Mouse (Mus musculus): ENCODE data around the gene Krtap3-1. TPM values are rescaled to one million over a fixed set of nuclear protein-coding genes. Genes with fewer than 3 reads are reported as not detected.

Gene Krtap3-1
- polyA plus RNA-seq, 1 experiment from 2014 or later: not detected

DNA sequence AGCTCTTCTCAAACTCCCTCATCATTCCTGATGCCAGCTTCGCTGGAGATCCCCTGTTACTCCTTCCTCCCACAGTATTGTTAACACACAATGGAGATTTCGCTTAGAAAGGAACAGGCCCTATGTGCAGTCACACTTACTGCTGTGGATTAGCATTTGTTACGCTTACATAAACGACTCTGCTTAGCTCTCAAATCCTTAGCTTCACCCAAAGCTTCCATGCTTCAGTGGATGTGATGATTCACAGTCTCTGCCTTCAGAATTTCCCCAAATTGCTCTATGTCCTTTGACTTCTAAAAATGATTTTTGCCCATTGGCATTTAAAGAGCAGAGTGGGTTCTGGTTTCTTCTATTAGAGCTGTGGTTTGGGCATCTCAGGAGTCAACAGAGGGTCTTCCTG lies 6.7 kb upstream of the Krtap3-1 start:
- H3K4me1 ChIP-seq (replicated peaks): peaks cover 4% of the 10 kb centered on the region; the same call in 1 of the 2 replicates
- no peak overlapping the region for H3K27ac ChIP-seq
- 42% methylated on average over 4 of the region's 4 CpGs for WGBS
- no peaks in the 10 kb centered on the region for H3K27me3 ChIP-seq (ENCODE audit: insufficient read depth, poor library complexity, severe bottlenecking)
- DNase-seq (ENCODE audit: low spot score): no peak
- no peaks in the 10 kb centered on the region for H3K36me3 ChIP-seq
- no peaks in the 10 kb centered on the region for H3K9me3 ChIP-seq
- H3K4me3 ChIP-seq: no peak overlapping the region

DNA sequence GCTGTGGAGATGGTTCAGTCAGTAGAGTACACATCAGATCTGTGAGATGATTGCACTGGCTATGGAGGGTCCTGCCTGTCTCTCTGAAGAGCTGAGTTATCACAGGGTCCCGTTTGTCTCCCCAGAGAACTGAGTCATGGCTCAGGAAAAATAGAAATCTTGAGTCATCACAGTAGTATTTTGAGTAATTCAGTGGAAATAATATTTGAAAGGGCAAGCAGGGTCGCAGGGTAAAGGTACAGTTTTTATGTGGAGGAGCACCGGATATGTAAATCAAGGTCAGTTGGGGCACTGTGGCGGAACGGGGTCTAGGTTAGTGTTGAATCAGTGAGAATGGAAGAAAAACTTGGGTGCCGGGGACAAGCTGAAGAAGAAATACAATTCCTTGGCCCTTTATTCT lies 3.9 kb downstream of the Krtap3-1 start:
- no peaks in the 10 kb centered on the region for H3K27me3 ChIP-seq (ENCODE audit: insufficient read depth, poor library complexity, severe bottlenecking)

DNA sequence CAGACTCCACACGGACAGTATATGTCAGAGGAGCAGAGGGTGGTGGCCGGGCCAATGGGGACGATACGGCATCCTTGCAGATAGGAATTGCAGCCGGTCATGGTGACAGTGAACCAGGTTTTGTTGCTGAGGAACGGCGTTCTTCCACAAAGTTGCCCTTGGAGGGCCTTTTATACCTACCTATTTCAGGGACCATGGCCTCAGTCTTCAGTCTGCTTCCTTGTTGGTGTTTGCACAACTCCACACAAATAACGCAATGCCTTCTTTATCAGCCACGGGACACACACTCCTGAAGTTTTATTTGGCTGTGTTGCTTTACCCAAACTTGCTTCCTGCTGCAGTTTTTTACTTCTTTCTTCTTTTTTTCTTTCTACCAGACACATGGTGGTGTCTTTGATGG lies 7.1 kb downstream of the Krtap3-1 start, which contains the start of gene Gm11939:
Gene Gm11939, minus strand, starts transcription at position 101 of the 400 bp plus-strand sequence.
- H3K27ac ChIP-seq: no peak within 1 kb of the TSS
- no peak within 1 kb of the TSS for H3K4me3 ChIP-seq
- DNase-seq (ENCODE audit: low spot score): no peak
- H3K36me3 ChIP-seq: no peaks in the 10 kb centered on the region
- no peaks in the 10 kb centered on the region for H3K4me1 ChIP-seq (replicated peaks)
- no peaks in the 10 kb centered on the region for H3K27me3 ChIP-seq (ENCODE audit: insufficient read depth, poor library complexity, severe bottlenecking)
- WGBS: 91% methylated on average over 9 of the region's 9 CpGs
- H3K9me3 ChIP-seq: no peaks in the 10 kb centered on the region

More for the DNA sequence above, 3.9 kb downstream of the Krtap3-1 start:
- no peaks in the 10 kb centered on the region for H3K4me1 ChIP-seq (replicated peaks)
- no peaks in the 10 kb centered on the region for H3K9me3 ChIP-seq
- WGBS: 81% methylated on average over 6 of the region's 6 CpGs
- no peak overlapping the region for H3K27ac ChIP-seq
- no peaks in the 10 kb centered on the region for H3K36me3 ChIP-seq
- DNase-seq (ENCODE audit: low spot score): no peak
- no peak overlapping the region for H3K4me3 ChIP-seq

DNA sequence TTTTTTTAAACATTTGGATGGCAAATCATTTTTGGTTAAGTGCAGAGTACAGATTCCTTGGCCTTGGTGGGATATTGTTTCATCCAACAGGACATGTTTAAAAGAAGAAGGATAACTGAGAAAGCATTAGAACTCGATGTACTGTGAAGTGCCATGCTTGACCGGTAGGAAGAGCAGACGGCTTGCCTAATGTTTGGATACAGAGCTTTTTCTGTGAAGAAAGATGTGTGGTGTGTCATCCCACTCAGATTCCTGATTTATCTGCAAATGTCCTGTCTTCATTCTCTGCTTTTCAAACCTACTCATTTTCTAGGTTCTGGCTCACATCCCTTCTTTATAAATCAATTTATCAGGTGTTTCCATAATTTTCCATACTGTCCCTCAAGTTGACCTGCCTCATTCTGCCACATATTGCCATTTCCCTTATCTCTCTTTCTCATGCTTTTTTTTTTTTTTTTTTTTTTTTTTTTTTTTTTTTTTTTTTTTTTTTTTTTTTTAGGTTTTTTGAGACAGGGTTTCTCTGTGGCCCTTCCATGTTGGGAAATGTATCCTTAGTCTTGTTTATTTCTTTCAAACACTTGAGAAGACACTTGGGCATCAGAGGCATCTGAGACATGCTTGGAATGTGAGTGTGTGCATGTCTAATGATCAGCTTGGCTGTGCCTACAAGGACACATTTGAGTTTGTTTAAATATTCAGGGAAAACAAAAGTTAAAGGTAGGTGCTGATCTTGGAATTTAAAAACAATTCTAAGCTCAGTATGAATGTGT lies 8.3 kb downstream of the Krtap3-1 start:
- no peak overlapping the region for H3K27ac ChIP-seq
- H3K27me3 ChIP-seq (ENCODE audit: insufficient read depth, poor library complexity, severe bottlenecking): no peaks in the 10 kb centered on the region
- H3K4me3 ChIP-seq: no peak overlapping the region
- H3K4me1 ChIP-seq (replicated peaks): no peaks in the 10 kb centered on the region
- DNase-seq (ENCODE audit: low spot score): no peak
- H3K36me3 ChIP-seq: no peaks in the 10 kb centered on the region
- WGBS: 73% methylated on average over 3 of the region's 3 CpGs
- H3K9me3 ChIP-seq: no peaks in the 10 kb centered on the region

DNA sequence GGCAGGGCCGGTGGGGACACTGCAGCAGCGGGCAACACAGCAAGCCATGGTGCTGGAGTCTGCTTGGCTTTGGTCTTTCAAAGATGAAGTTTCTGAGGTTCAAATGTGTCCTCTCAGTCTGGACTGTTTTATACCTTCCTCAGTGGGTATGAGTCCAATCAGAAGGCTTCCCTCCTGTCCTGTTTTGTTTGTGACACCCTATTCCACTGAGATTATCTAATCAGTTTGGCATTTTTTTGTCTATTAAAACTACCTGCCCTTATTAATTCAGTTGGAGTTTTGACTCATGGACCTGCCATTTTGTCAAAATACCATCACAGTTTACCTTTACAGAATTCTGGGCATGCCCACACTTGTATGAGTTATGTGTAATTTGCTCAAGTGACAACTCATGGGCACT lies 9.7 kb downstream of the Krtap3-1 start, which contains the start of gene Krtap3-2:
Gene Krtap3-2, minus strand, starts transcription at position 101 of the 400 bp plus-strand sequence.
- Histone ChIP-seq H3K4me3 (no peak within 1 kb of the TSS), H3K27me3 (ENCODE audit: insufficient read depth, poor library complexity, severe bottlenecking) (no peaks in the 10 kb centered on the region), H3K4me1 (replicated peaks) (no peaks in the 10 kb centered on the region), H3K36me3 (no peaks in the 10 kb centered on the region), H3K9me3 (no peaks in the 10 kb centered on the region), H3K27ac (no peak within 1 kb of the TSS)
- no peak for DNase-seq (ENCODE audit: low spot score)
- 64% methylated on average over 2 of the region's 2 CpGs for WGBS

DNA sequence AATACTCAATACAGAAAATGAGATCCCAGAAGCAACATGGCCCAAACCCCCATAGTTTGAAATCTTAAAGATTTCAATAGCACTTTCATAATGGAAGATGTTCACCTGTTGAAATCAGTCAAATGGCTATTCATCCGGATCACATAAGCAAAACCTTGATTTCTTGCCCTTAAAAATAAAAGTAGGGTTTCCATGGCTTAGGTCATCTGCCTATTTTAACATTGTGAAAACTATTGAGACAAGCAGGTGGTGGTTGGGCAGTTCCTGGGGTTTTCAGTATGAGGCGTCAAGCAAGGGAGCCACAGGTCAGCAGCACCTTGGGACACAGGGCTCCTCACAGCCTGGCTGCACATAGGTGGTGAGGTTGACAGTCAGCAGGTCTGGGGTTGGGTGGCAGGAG lies 10.2 kb downstream of the Krtap3-1 start:
- no peak overlapping the region for H3K4me3 ChIP-seq
- H3K36me3 ChIP-seq: no peaks in the 10 kb centered on the region
- WGBS: 86% methylated on average over 2 of the region's 2 CpGs
- no peaks in the 10 kb centered on the region for H3K27me3 ChIP-seq (ENCODE audit: insufficient read depth, poor library complexity, severe bottlenecking)
- no peaks in the 10 kb centered on the region for H3K4me1 ChIP-seq (replicated peaks)
- H3K27ac ChIP-seq: no peak overlapping the region
- no peak for DNase-seq (ENCODE audit: low spot score)
- no peaks in the 10 kb centered on the region for H3K9me3 ChIP-seq

DNA sequence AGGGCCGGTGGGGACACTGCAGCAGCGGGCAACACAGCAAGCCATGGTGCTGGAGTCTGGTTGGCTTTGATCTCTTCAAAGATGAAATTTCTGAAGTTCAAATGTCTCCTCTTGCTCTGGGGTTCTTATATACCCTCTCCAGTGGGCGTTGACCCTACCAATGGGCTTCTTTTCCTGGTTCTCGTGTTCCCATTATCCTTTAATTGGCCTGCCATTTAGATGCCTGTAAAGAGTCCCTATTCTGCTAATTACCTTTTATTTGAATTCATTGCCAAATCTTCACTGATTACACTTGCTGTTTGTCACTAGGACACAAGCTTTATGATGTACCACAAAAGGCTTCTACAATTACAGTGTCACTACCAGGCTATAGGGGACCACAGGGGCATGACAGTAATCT lies 15.7 kb downstream of the Krtap3-1 start, which contains the start of gene Krtap3-3:
Gene Krtap3-3, minus strand, starts transcription at position 101 of the 400 bp plus-strand sequence.
- no peaks in the 10 kb centered on the region for H3K27me3 ChIP-seq (ENCODE audit: insufficient read depth, poor library complexity, severe bottlenecking)
- H3K4me1 ChIP-seq (replicated peaks): no peaks in the 10 kb centered on the region
- 73% methylated on average over 4 of the region's 4 CpGs for WGBS
- no peak within 1 kb of the TSS for H3K27ac ChIP-seq
- no peak for DNase-seq (ENCODE audit: low spot score)
- H3K36me3 ChIP-seq: no peaks in the 10 kb centered on the region
- no peaks in the 10 kb centered on the region for H3K9me3 ChIP-seq
- H3K4me3 ChIP-seq: no peak within 1 kb of the TSS

DNA sequence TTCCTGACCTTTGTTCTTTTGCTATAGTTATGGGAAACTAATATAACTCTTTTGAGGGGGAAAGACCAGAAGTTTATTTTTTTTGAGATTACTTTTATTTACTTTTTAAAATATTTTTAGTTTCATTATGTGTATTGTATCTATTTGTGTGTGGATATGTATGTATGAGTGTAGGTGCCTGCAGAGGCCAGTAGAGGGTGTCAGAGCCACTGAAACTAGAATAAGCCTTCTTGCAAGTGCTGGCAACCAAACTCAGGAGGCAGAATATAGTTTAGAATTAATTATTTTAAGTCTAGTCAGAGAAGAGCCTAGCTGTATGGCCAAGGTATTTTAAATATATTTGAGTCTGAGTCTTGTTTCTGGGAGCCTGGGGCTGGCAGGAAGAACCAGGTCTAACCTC lies 18.5 kb downstream of the Krtap3-1 start:
- no peak overlapping the region for H3K27ac ChIP-seq
- no peaks in the 10 kb centered on the region for H3K27me3 ChIP-seq (ENCODE audit: insufficient read depth, poor library complexity, severe bottlenecking)

DNA sequence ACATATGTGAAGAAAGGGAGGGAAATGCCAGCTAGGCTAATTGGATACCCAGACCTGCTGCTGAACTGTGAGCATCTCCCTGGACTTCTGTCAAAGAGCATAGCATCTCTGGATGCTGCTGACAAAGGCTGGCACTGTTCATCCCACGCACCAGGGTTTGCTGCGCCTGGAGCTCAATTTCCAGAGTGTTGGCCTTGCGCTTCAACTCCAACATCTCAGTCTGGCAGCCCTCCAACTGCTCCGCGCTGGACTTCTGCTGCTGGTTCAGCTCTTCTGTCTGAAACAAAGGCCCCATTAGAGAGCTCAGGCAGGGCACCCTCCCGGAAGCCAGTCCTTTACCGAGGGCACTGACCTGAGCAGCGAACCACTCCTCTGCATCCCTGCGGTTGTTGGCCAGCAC lies 26.7 kb downstream of the Krtap3-1 start:
- H3K27me3 ChIP-seq (ENCODE audit: insufficient read depth, poor library complexity, severe bottlenecking): no peaks in the 10 kb centered on the region
- no peak for DNase-seq (ENCODE audit: low spot score)
- H3K27ac ChIP-seq: no peak overlapping the region
- no peaks in the 10 kb centered on the region for H3K9me3 ChIP-seq
- H3K4me3 ChIP-seq: no peak overlapping the region
- H3K4me1 ChIP-seq (replicated peaks): 0 out of 2 replicates have a peak, but pooled peaks cover 7% of the 10 kb centered on the region
- WGBS: 77% methylated on average over 9 of the region's 9 CpGs
- H3K36me3 ChIP-seq: no peaks in the 10 kb centered on the region

More for the DNA sequence above, 18.5 kb downstream of the Krtap3-1 start:
- Histone ChIP-seq H3K4me3 (no peak overlapping the region), H3K36me3 (no peaks in the 10 kb centered on the region), H3K9me3 (no peaks in the 10 kb centered on the region), H3K4me1 (replicated peaks) (no peaks in the 10 kb centered on the region)
- no peak for DNase-seq (ENCODE audit: low spot score)

DNA sequence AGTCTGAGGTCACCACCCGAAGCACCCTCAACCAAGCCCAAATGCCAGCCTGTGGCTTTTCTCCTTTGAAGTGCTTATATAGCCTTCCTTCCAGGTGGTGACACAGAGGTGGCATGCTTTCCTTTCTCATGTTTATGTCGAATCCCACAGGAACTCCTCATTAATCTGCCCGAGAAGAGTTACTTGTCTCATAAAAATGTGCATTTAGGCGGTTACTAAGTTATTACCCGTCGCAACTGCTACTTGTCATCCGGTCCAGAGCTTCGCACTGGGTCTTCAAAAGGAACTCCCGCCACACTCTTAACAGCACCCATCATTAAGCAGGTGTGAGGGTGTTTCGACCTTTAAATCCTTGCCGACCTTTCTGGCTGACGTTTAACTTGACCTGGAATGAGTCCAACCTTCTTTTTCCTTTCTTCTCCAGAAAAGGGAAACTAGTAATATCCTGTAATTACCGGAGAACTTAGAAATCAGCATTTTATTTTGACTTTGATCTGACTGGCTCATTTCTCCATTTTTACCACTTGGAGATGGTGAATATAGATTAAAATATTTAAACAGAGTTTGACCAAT lies 45.1 kb downstream of the Krtap3-1 start, which contains the start of gene Krt39:
Gene Krt39, minus strand, starts transcription at position 51 of the 573 bp plus-strand sequence.
- H3K36me3 ChIP-seq: no peaks in the 10 kb centered on the region
- no peak within 1 kb of the TSS for H3K4me3 ChIP-seq
- H3K9me3 ChIP-seq: no peaks in the 10 kb centered on the region
- DNase-seq (ENCODE audit: low spot score): no peak
- H3K27ac ChIP-seq: no peak within 1 kb of the TSS
- no peaks in the 10 kb centered on the region for H3K27me3 ChIP-seq (ENCODE audit: insufficient read depth, poor library complexity, severe bottlenecking)
- no peaks in the 10 kb centered on the region for H3K4me1 ChIP-seq (replicated peaks)
- 91% methylated on average over 13 of the region's 13 CpGs for whole genome bisulfite sequencing

Other genes with a start within 250 kb of the Krtap3-1 start
- 0.07 TPM in 1 of 2 replicates, not detected in the other for gene Krt25, start 243.7 kb downstream of the Krtap3-1 start, polyA plus RNA-seq (2016; fragmentation: Nextera tagmentation; extraction: Ambion mirVana)
- gene Krt26, start 228.7 kb downstream of the Krtap3-1 start, polyA plus RNA-seq (2016; fragmentation: Nextera tagmentation; extraction: Ambion mirVana): 0.12 and 0.43 TPM in 2 replicates
- not detected in 2 replicates for gene Krt27, start 215.5 kb downstream of the Krtap3-1 start, polyA plus RNA-seq (2016; fragmentation: Nextera tagmentation; extraction: Ambion mirVana)
- gene Krt28, start 191.7 kb downstream of the Krtap3-1 start, polyA plus RNA-seq (2016; fragmentation: Nextera tagmentation; extraction: Ambion mirVana): 0.25 and 0.26 TPM in 2 replicates
- 22.4 and 27.4 TPM in 2 replicates for gene Krt10, start 177.3 kb downstream of the Krtap3-1 start, polyA plus RNA-seq (2016; fragmentation: Nextera tagmentation; extraction: Ambion mirVana)
- 0.09 TPM in 1 of 2 replicates, not detected in the other for gene Krt12, start 144.4 kb downstream of the Krtap3-1 start, polyA plus RNA-seq (2016; fragmentation: Nextera tagmentation; extraction: Ambion mirVana)
- 0.35 and 1.6 TPM in 2 replicates for gene Krt20, start 128.5 kb downstream of the Krtap3-1 start, polyA plus RNA-seq (2016; fragmentation: Nextera tagmentation; extraction: Ambion mirVana)
- gene Krt23, start 73.5 kb downstream of the Krtap3-1 start, polyA plus RNA-seq (2016; fragmentation: Nextera tagmentation; extraction: Ambion mirVana): 0.24 TPM in 1 of 2 replicates, not detected in the other
- gene Krt39, start 45.3 kb downstream of the Krtap3-1 start, polyA plus RNA-seq (2016; fragmentation: Nextera tagmentation; extraction: Ambion mirVana): not detected in 2 replicates
- gene Krt40, start 23.5 kb downstream of the Krtap3-1 start, polyA plus RNA-seq (2016; fragmentation: Nextera tagmentation; extraction: Ambion mirVana): not detected in 2 replicates
- not detected in 2 replicates for gene Krtap3-3, start 15.8 kb downstream of the Krtap3-1 start, polyA plus RNA-seq (2016; fragmentation: Nextera tagmentation; extraction: Ambion mirVana)
- not detected in 2 replicates for gene Krtap3-2, start 9.8 kb downstream of the Krtap3-1 start, polyA plus RNA-seq (2016; fragmentation: Nextera tagmentation; extraction: Ambion mirVana)
- not detected in 2 replicates for gene Gm11939, start 7.2 kb downstream of the Krtap3-1 start, polyA plus RNA-seq (2016; fragmentation: Nextera tagmentation; extraction: Ambion mirVana)
- gene Krtap1-5, start 14.4 kb upstream of the Krtap3-1 start, polyA plus RNA-seq (2016; fragmentation: Nextera tagmentation; extraction: Ambion mirVana): not detected in 2 replicates
- gene Krtap1-4, start 17.0 kb upstream of the Krtap3-1 start, polyA plus RNA-seq (2016; fragmentation: Nextera tagmentation; extraction: Ambion mirVana): not detected in 2 replicates
- not detected in 2 replicates for gene Krtap1-3, start 24.7 kb upstream of the Krtap3-1 start, polyA plus RNA-seq (2016; fragmentation: Nextera tagmentation; extraction: Ambion mirVana)
- not detected in 2 replicates for gene Krtap9-3, start 31.5 kb upstream of the Krtap3-1 start, polyA plus RNA-seq (2016; fragmentation: Nextera tagmentation; extraction: Ambion mirVana)
- not detected in 2 replicates for gene Gm11938, start 36.7 kb upstream of the Krtap3-1 start, polyA plus RNA-seq (2016; fragmentation: Nextera tagmentation; extraction: Ambion mirVana)
- gene Gm11937, start 43.6 kb upstream of the Krtap3-1 start, polyA plus RNA-seq (2016; fragmentation: Nextera tagmentation; extraction: Ambion mirVana): not detected in 2 replicates
- not detected in 2 replicates for gene Krtap2-4, start 48.2 kb upstream of the Krtap3-1 start, polyA plus RNA-seq (2016; fragmentation: Nextera tagmentation; extraction: Ambion mirVana)
- gene Gm11562, start 53.8 kb upstream of the Krtap3-1 start, polyA plus RNA-seq (2016; fragmentation: Nextera tagmentation; extraction: Ambion mirVana): not detected in 2 replicates
- not detected in 2 replicates for gene Krtap4-1, start 61.6 kb upstream of the Krtap3-1 start, polyA plus RNA-seq (2016; fragmentation: Nextera tagmentation; extraction: Ambion mirVana)
- not detected in 2 replicates for gene Krtap4-2, start 68.5 kb upstream of the Krtap3-1 start, polyA plus RNA-seq (2016; fragmentation: Nextera tagmentation; extraction: Ambion mirVana)
- gene Krtap4-7, start 77.5 kb upstream of the Krtap3-1 start, polyA plus RNA-seq (2016; fragmentation: Nextera tagmentation; extraction: Ambion mirVana): not detected in 2 replicates
- gene Gm11555, start 83.6 kb upstream of the Krtap3-1 start, polyA plus RNA-seq (2016; fragmentation: Nextera tagmentation; extraction: Ambion mirVana): not detected in 2 replicates
- gene Gm11563, start 92.3 kb upstream of the Krtap3-1 start, polyA plus RNA-seq (2016; fragmentation: Nextera tagmentation; extraction: Ambion mirVana): not detected in 2 replicates
- gene Krtap4-6, start 99.3 kb upstream of the Krtap3-1 start, polyA plus RNA-seq (2016; fragmentation: Nextera tagmentation; extraction: Ambion mirVana): not detected in 2 replicates
- gene Gm14190, start 124.1 kb upstream of the Krtap3-1 start, polyA plus RNA-seq (2016; fragmentation: Nextera tagmentation; extraction: Ambion mirVana): not detected in 2 replicates
- not detected in 2 replicates for gene Gm14180, start 167.7 kb upstream of the Krtap3-1 start, polyA plus RNA-seq (2016; fragmentation: Nextera tagmentation; extraction: Ambion mirVana)
- gene Gm11595, start 206.3 kb upstream of the Krtap3-1 start, polyA plus RNA-seq (2016; fragmentation: Nextera tagmentation; extraction: Ambion mirVana): not detected in 2 replicates
- gene Krtap4-8, start 214.1 kb upstream of the Krtap3-1 start, polyA plus RNA-seq (2016; fragmentation: Nextera tagmentation; extraction: Ambion mirVana): not detected in 2 replicates
- gene Krtap4-9, start 218.6 kb upstream of the Krtap3-1 start, polyA plus RNA-seq (2016; fragmentation: Nextera tagmentation; extraction: Ambion mirVana): not detected in 2 replicates
- gene Gm11596, start 226.8 kb upstream of the Krtap3-1 start, polyA plus RNA-seq (2016; fragmentation: Nextera tagmentation; extraction: Ambion mirVana): not detected in 2 replicates
- gene Gm11569, start 232.3 kb upstream of the Krtap3-1 start, polyA plus RNA-seq (2016; fragmentation: Nextera tagmentation; extraction: Ambion mirVana): not detected in 2 replicates
- gene Gm11554, start 237.8 kb upstream of the Krtap3-1 start, polyA plus RNA-seq (2016; fragmentation: Nextera tagmentation; extraction: Ambion mirVana): not detected in 2 replicates
- gene Krtap4-13, start 243.3 kb upstream of the Krtap3-1 start, polyA plus RNA-seq (2016; fragmentation: Nextera tagmentation; extraction: Ambion mirVana): not detected in 2 replicates
- gene Gm11564, start 249.0 kb upstream of the Krtap3-1 start, polyA plus RNA-seq (2016; fragmentation: Nextera tagmentation; extraction: Ambion mirVana): not detected in 2 replicates

Measured in hindbrain, embryonic 10.5 days (tissue).